Mouse (Mus musculus): ENCODE measurements at regions not wholly inside any gene's neighbourhood (a gene's known extent, or its start where the extent isn't known, plus 50 kb on each side); places are given as distances from the start of the nearest gene placed in this dataset.

DNA sequence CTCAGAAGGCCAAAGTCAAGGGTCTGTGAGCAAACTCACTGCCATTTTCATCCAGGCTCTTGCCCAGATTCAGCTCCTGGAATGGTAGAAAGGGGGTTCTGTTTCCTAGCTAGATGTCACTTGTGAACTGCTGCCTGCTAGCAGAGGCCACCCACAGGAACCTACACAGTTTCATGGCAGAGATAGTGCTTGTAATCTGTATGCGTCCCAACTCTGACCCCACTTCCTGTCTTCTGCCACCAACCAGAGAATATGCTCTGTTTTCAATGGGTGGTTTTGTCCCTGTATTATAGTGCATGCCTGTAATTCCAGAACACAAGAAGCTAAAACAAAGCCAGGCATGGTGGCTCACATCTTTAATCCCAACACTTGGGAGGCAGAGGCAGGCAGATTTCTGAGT is 176.9 kb downstream of the Bcor start:
- TF ChIP-seq POLR2A (IDR thresholded peaks at IDR 0.05; ENCODE audit: control insufficient read depth, low read depth, low read length) = no peak
- no peak for TF ChIP-seq CTCF (IDR thresholded peaks at IDR 0.05; ENCODE audit: control insufficient read depth, insufficient read depth, insufficient replicate concordance, low read depth, low read length)
- Histone ChIP-seq H3K27me3 (ENCODE audit: control insufficient read depth, insufficient read depth, low read length) (no peaks in the 10 kb centered on the region), H3K4me1 (ENCODE audit: control insufficient read depth, insufficient read depth, low read length) (no peaks in the 10 kb centered on the region), H3K36me3 (ENCODE audit: control insufficient read depth, insufficient read depth, low read length) (no peaks in the 10 kb centered on the region), H3K27ac (ENCODE audit: control insufficient read depth, insufficient read depth, low read depth, low read length) (no peak overlapping the region), H3K4me3 (ENCODE audit: control insufficient read depth, low read depth, low read length) (no peak overlapping the region)

Measured in testis, adult 2 months (tissue).